Mouse (Mus musculus) G1E-ER4 (cell line): ENCODE data around the gene Shisa4. TPM values are rescaled to one million over a fixed set of nuclear protein-coding genes. Genes with fewer than 3 reads are reported as not detected.

Source experiments
- GATA1 ChIP-seq: IDR thresholded peaks from one replicate; pipeline ENCODE4 v1.8.0; 2012; ENCODE audit warnings: low read length, inconsistent platforms
- polyA plus RNA-seq: library from polyadenylated mRNA; stranded (reverse); fragments of >175 nt; gene quantifications from 2 replicates; pipeline ENCODE4 v1.2.3, GENCODE M21; 2012

Shisa4 gene
- polyA plus RNA-seq, 1 experiment = 0.05 TPM

GRCm38 (mm10) chr1:135373171-135373677 lies 1.8 kb downstream of the Shisa4 start:
- TF ChIP-seq GATA1 = no peak

GRCm38 (mm10) chr1:135369415-135369814 lies 5.6 kb downstream of the Shisa4 start:
- no peak for TF ChIP-seq GATA1

DNA sequence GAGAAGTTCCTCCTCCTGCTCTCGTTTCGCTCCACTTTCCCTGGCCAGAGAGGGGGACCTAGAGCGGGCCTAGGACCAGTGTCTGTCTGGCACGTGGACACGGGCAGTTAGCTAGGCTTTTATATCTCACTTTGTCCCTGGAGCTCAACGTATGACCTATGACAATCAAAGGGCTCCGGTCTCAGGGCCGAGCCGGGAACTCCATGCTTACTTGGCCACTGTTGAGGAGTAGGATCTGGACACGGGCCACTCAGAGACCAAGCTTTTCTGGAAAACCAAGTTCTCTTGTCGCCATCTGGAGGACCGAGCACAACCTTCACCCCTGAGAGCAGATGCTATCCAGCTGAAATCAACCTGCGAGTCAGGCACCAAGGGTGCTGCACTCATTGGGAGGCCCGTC lies 6.1 kb downstream of the Shisa4 start:
- no peak for TF ChIP-seq GATA1

- no peak for TF ChIP-seq GATA1
Observed at GRCm38 (mm10) chr1:135368245-135368644, 6.8 kb downstream of the Shisa4 start.

- TF ChIP-seq GATA1 = no peak
Observed at GRCm38 (mm10) chr1:135367595-135367994, 7.4 kb downstream of the Shisa4 start.

- no peak for TF ChIP-seq GATA1
Observed at GRCm38 (mm10) chr1:135367005-135367404, 8.0 kb downstream of the Shisa4 start.

DNA sequence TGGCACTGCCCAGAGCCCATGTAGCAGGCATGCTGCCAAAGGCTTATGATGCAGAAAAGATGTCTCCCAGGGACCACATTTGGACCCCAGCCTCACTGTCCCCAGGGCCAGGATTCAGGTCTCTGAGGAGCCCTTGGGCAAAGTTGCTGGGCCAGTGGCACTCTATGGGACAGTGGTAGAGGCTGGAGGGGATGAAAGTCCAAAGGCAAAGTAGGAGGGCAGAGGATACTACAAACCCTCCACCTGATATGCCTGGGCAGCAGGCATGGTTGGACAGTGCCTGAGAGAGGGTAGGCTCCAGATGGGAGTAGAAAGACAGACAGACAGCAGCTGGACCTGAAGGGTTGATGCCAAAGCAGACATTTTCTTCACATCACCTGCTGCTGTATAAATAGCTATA lies 8.7 kb downstream of the Shisa4 start:
- TF ChIP-seq GATA1 = no peak

DNA sequence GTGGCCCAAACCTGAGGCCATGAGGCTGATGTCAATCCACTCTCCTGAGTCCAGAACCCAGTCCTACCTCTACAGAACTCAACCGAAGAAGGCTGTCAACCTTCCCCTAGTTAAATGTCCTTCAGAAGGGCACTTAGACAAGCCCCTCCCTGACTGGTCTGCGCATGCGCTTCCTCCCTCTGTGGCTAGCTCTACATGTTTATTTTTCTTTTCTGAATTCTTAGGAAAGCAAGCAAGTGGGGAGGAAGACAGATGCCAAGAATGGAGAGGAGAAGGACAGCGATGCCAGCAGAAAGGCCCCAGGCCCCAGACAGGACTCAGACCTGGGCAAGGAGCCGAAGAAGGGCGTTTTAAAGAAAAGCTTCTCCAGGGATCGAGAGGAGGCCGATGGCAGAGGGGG lies 11.6 kb downstream of the Shisa4 start:
- TF ChIP-seq GATA1 = no peak

DNA sequence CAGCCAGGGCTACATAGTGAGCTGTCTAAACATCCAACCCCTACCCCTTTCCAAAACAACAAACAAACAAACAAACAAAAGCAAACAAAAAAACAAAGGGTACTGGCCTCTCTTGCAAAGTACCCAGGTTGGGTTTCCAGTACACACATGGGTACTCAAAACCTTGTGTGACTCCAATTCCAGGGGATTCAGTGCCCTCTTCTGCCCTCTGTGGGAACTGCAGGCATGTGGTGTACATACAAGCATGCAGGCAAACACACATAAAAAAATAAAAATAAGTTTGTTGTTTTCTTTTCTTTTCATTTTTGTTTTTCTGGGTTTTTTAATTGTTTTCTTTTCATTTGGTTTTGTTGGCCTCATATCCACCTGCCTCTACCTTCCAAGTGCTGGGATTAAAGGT lies 12.9 kb downstream of the Shisa4 start:
- TF ChIP-seq GATA1 = no peak

- no peak for TF ChIP-seq GATA1
Observed at GRCm38 (mm10) chr1:135361491-135361890, 13.5 kb downstream of the Shisa4 start.

- no peak for TF ChIP-seq GATA1
Observed at GRCm38 (mm10) chr1:135359071-135359470, 16.0 kb downstream of the Shisa4 start.

DNA sequence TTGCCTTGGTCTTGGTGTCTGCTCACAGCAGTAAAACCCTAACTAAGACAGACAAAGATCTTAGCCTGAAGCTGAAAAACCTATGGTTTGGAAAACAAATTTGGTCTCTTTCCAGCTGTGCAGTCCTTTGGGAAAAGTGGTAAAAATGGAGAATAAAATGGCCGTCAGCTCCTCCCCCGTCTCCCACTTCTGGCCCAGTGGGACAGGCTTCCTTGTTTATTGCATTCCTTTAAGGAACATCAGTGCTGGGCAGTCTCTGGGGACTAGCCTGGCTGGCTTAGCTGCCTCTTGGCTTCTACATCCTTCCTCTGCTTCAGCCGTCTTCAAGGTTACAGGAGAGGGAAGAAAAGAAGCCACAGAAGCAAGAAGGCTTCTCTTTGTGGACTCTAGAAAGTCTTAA lies 23.1 kb downstream of the Shisa4 start:
- TF ChIP-seq GATA1 = no peak

GRCm38 (mm10) chr1:135347498-135348169 lies 27.4 kb downstream of the Shisa4 start:
- no peak for TF ChIP-seq GATA1

DNA sequence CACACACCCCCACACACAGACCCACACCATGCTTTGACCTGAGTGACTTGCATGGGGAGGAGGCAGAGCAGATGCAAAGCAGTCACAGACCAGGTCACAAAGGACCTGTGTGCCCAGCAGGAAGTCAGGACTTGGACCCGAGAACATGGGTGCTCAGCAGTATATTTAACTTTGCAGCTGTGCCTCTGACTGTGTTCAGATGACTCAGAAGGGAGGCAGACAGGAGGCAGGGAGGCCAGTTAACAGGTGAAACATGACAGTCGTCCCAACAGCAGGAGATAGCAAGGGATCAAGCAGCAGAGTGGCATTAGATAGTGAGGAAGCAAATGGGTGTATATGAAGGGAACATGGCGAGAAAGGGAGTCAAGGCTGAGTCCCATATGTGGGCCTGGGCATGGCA lies 28.1 kb downstream of the Shisa4 start:
- TF ChIP-seq GATA1 = no peak

DNA sequence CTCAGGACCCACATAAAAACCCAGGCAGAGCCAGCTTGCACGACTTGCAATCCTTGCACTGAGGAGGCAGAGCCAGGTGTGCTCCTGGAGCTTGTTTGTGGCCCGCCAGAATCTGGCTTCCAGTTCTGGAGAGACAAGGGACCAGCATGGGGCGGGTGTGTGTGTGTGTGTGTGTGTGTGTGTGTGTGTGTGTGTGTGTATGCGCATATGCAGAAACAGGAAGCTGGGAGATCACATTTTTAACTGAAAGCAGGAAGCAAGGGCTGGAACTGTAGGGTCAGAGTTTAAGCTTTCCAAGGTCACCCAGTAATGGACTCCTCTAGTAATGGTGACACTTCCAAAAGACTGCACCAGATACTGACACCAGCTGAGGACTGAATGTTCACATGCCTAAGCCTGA lies 31.0 kb downstream of the Shisa4 start:
- no peak for TF ChIP-seq GATA1

DNA sequence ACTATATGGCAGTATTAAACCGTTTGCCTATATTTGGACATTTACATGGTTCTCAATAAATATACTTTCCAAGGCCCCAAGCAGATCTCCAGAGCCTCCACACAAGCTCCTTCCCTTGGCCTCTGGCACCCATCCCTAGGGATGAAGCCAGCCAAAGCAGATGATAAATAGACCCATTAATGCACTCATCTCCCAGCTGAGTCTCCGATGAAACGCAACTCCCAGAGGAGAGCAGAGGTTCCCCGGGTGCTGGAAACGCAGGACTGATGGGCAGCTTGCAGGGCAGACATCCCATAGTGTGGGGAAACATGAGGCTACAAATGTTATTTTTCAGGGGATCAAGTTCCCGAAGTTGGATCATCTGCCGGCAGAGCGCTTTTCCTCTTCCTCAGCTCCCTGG lies 33.1 kb downstream of the Shisa4 start:
- no peak for TF ChIP-seq GATA1

- TF ChIP-seq GATA1 = no peak
Observed at GRCm38 (mm10) chr1:135330578-135330977, 44.5 kb downstream of the Shisa4 start.

GRCm38 (mm10) chr1:135328368-135328767 lies 46.7 kb downstream of the Shisa4 start:
- no peak for TF ChIP-seq GATA1
